Mouse (Mus musculus) testis, adult 2 months (tissue): Measurements from ENCODE around the gene Grk1.

Experiments used
- CTCF ChIP-seq: fragments of 200-500 bp; IDR thresholded peaks from 2 replicates; pipeline ENCODE4 v1.5.1; 2012; ENCODE audit warnings: low read depth, mild to moderate bottlenecking, inconsistent platforms, low read length, moderate library complexity; ENCODE audit not compliant: control insufficient read depth, insufficient read depth, insufficient replicate concordance
- POLR2A ChIP-seq: fragments of 200-500 bp; IDR thresholded peaks from 2 replicates; pipeline ENCODE4 v1.6.1; 2012; ENCODE audit warnings: low read depth, mild to moderate bottlenecking, inconsistent platforms, low read length, moderate library complexity; ENCODE audit not compliant: control insufficient read depth

- peak; percentile 82; the same call in 1 of the 2 replicates for TF ChIP-seq CTCF
- no peak for TF ChIP-seq POLR2A
Observed at GRCm38 (mm10) chr8:13461843-13462242, 57.0 kb downstream of the Grk1 start.
